Mouse (Mus musculus): ENCODE data around the gene Ugt1a9.
"Not testable (repeated sequence)": the region's sequence is repeated elsewhere in the genome, so short reads cannot be mapped to it uniquely, and the experiment has no call there.

Ugt1a9 gene

GRCm38 (mm10) chr1:88070495-88070894, at the start of gene Ugt1a9:
Gene Ugt1a9, plus strand, starts transcription at chr1:88070800.
- no peak for DNase-seq (ENCODE audit: low spot score)

GRCm38 (mm10) chr1:88025244-88025643, 45.4 kb upstream of the Ugt1a9 start:
- not testable (repeated sequence) for DNase-seq (ENCODE audit: low spot score)

DNA sequence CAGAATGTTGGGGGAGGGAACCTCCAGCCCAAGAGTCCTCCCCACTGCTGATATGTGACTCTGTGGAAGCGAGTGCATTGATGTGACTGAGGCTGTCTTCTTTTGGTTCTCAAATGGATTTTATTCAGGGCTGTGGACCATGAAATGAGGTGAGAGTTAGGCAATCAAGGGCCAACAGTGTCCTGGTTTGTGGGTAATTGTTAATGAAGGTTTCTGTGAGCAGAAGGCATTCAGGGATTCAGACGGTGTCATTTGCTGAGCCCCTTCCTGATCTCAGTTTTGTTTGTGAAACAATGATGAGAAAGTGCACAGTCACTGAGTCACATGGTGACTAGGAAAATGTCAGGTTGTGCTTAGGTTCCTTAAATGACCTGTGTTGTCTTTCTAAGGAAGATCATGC, 27.6 kb upstream of the Ugt1a9 start:
- DNase-seq (ENCODE audit: low spot score), result not testable (repeated sequence)

DNA sequence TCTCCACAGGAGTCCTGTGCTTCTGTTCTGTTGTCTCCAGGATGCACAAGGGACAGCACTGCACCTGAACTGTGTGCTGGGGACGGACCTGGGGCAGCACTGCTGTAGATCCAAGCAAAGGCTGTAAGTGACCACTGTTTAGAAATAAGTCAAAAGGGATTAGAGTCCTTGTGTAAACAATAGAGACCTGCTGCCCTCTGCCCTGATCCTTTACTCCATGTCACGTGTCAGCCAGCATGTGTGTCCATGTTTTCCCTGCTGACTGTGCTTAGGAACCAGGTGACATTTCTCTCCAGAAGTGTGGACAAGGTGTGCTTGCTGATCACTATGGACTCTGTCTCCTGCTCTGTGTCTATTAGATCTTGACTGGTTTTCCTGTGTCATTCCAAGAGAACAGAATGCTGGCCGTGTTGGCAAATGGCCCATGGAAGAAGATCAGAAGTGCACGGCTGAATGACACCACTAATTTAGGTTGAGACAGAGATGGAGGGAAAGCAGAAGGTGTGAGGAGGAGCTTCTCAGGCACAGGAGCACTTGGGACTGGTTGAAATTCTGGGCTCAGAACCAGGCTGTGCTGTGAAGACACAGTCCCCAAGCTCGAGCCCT, 25.7 kb upstream of the Ugt1a9 start:
- DNase-seq (ENCODE audit: low spot score), result not testable (repeated sequence)

- DNase-seq (ENCODE audit: low spot score), result not testable (repeated sequence)
Measured at GRCm38 (mm10) chr1:88047408-88047807, 23.2 kb upstream of the Ugt1a9 start.

DNA sequence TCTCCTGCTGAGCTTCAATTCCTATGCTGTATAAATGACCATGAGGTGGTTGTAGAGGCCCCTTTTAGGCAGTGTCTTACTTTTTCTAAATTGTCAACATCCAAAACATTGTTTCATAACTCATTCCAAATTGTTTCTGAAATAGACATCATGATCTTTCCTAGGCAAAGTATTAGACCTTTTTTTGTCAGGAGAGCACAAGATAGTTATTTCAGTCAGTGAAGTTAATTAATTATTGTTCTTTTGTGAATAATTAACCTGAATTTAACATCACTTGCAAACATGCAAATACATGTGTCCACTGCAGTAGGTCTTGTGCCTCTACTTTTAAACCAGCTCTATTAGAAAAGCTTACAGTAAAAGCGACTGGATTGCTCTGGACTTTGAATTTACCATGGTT, 15.5 kb upstream of the Ugt1a9 start, which contains the start of gene Ugt1a10:
Gene Ugt1a10 (plus strand): TSS at position 301 of the 400 bp plus-strand sequence.
- no peak for DNase-seq (ENCODE audit: low spot score)

DNA sequence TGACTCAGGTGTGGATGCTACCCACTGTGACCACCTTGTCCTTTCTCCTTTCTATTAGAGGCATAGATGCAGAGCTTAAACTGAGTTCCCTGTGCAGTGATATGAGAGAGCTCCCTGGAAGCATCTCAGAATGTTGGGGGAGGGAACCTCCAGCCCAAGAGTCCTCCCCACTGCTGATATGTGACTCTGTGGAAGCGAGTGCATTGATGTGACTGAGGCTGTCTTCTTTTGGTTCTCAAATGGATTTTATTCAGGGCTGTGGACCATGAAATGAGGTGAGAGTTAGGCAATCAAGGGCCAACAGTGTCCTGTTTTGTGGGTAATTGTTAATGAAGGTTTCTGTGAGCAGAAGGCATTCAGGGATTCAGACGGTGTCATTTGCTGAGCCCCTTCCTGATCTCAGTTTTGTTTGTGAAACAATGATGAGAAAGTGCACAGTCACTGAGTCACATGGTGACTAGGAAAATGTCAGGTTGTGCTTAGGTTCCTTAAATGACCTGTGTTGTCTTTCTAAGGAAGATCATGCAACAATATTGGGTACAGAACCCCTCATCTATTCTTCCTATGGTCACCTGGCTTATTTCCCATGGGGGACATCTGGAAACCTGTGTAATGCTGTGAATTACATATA, 4.0 kb upstream of the Ugt1a9 start:
- DNase-seq (ENCODE audit: low spot score), result not testable (repeated sequence)

- DNase-seq (ENCODE audit: low spot score), result no peak
Measured at GRCm38 (mm10) chr1:88070902-88071301, 302 bp downstream of the Ugt1a9 start.

DNA sequence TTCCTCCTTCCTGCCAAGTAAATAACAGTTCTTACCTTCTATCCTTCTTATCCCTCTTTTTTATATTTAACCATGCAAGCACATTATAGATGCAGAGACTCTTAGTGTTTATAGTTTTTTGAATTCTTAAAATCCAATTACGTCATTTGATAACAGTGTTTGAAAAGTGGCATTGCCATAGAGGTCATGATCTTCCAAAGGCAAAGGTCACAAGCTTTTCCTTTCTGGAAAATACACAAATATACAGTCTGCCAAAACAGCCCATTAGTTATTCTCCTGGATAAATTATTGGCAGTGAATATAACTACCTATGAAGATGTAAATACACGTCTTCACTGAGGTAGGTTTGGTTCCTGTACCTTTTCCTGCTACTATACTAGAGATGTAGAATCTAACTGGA, 3.9 kb downstream of the Ugt1a9 start:
- DNase-seq (ENCODE audit: low spot score), result no peak

DNA sequence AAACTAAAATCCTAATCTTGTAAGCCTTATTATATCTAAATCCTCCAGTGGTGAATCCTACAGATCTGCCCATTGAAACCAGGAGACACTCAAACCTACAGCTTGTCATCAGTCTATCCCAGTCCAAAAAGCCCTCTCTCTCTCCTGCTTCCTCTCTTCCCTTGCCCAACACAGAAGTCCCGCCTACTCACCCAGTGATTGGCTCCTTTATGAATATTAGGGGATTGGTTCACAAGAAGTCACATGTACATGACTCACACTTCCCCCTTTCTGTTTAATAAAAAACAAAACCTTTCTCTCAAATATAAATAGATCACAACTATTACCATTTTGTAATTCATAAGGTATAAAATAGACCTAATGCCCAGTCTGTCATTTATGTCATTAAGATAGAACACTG, 6.5 kb downstream of the Ugt1a9 start:
- no peak for DNase-seq (ENCODE audit: low spot score)

DNA sequence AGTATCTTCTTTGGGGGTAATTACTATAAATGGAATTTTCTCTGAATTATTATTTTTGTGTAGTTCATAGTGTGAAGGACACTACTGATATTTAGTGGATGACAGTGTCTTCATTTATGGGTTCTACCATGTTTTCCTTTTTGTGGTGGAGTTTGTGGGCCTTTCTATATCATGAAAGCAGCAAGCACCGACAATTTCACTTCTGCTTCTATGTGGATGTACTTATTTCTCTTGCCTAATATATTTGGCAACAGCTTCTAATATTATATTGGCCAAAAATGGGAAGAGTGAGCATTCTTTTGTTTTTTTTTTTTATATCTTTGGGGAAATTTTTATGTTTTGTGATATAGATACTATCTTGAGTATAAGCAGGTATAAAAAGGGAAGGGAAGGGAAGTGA, 11.1 kb downstream of the Ugt1a9 start:
- DNase-seq (ENCODE audit: low spot score), result no peak

- no peak for DNase-seq (ENCODE audit: low spot score)
Measured at GRCm38 (mm10) chr1:88086125-88086524, 15.5 kb downstream of the Ugt1a9 start.

DNA sequence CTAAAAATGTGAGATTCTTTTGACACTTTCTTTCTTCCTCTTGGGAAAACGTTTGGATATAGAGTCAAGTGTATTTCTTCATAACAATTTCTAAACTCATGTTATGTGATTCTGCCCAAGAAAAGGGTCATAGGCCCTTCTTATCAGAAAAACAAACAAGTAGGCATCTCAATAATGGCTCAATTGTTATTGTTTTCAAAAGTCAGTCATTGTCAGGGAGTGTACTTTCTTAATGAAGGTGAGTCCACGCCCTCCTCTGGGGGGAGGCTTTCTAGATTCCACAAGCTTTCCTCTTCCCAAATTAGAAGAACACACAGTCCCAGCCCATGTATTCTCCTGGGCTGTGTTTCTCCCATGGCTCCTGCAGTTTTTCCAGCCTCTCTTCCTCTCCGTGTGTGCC, 16.9 kb downstream of the Ugt1a9 start, which contains the start of gene Ugt1a8:
Gene Ugt1a8 (plus strand): TSS at position 301 of the 400 bp plus-strand sequence.
- DNase-seq (ENCODE audit: low spot score), result no peak

DNA sequence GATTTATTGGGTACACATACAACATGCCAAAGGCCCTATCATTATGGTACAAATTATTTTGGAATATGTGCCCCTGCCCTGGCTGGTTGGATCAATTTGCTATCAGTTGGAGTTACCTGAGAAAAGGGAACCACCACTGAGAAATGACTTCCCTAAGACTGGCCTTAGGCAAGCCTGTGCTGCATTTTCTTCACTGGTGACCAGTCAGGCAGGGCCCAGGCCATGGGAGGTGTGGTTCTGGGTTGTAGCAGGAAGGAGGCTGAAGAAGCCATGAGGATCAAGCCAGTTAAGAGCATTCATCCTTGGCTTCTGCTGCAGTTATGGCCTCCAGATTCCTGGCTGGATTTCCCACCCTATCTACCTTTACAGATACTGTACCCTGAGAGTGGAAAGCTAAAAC, 21.7 kb downstream of the Ugt1a9 start:
- DNase-seq (ENCODE audit: low spot score), result no peak

- DNase-seq (ENCODE audit: low spot score), result not testable (repeated sequence)
Measured at GRCm38 (mm10) chr1:88094270-88094676, 23.7 kb downstream of the Ugt1a9 start.

DNA sequence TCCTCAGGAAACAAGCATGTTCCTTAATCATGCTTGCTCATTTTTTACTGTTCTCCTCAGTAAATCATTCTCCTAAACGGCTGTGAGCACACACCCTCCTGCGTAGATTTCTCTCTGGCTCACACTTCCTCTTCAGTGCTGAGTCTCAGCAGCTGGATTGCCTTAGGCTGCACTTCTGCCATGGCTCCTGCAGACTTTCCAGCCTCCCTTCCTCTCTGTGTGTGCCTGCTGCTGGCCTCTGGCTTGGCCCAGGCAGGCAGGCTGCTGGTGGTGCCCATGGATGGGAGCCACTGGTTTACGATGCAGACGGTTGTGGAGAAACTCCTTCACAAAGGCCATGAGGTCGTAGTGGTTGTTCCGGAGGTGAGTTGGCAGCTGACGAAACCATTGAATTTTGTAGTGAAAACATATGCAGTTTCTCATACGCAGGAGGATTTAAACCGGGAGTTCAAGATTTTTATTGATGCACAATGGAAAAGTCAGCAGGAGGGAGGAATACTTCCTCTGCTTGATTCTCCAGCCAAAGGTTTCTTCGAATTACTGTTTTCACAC, 24.4 kb downstream of the Ugt1a9 start, which contains the start of gene Ugt1a7c:
Gene Ugt1a7c (plus strand): TSS at position 122 of the 552 bp plus-strand sequence.
- no peak for DNase-seq (ENCODE audit: low spot score)

DNA sequence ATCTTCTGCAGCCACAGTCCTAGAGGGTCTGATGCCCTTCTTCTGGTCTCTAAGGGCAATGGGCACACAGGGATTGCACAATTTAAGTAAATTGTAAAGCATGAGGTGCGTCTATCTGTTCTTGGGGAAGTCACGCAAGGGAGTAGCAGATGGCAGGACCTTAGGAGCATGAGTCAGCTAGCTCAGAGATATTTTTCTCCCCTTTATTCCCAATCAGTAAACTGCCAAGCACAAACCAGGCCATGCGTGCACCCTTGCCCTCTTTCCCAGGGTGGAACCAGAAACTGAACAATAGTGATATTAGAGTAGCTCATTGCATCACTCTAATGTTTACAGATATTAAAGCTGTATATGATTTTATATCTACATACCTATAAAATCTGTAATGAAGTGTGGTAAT, 27.9 kb downstream of the Ugt1a9 start:
- DNase-seq (ENCODE audit: low spot score), result not testable (repeated sequence)

DNA sequence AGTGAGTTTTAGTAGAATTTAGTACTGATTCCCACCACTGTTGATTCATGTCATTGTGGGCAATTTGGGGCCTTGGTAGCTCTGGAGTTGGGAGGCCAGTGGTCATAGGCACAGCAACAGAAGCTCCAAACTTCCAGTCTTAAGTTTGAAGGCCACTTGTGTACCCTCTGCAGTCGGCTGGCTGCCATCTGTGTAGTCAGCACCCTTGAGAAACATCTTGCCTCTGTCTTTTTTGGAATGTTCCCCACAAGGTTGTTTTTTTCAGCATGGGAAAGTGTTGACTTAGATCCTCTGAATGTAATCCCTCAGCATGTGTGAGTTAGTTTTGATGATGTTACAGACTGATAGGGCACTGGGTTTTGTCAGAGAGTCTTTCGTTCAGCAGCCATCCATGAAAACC, 29.1 kb downstream of the Ugt1a9 start:
- DNase-seq (ENCODE audit: low spot score), result not testable (repeated sequence)

DNA sequence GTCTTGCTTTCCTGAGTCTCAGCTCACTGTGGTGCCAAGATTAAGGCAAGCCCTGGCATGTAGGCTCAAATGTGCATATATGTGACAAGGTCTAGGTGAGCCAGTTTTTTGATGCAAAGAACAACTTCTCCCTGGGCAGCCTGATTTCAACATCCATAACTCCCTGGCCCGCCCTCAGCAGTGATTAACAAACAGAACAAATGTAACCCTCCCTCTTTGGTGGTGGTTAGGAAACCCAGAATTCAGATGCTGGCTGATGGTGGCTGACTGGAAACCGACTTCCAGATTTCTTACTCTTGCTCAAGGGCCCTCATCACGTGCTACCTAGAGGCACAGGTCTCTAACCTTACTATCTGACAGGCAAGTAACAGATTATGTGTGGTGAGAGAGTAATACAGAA, 32.4 kb downstream of the Ugt1a9 start, which contains the start of gene Ugt1a6b:
Gene Ugt1a6b (plus strand): TSS at position 234 of the 400 bp plus-strand sequence.
- DNase-seq (ENCODE audit: low spot score), result not testable (repeated sequence)

DNA sequence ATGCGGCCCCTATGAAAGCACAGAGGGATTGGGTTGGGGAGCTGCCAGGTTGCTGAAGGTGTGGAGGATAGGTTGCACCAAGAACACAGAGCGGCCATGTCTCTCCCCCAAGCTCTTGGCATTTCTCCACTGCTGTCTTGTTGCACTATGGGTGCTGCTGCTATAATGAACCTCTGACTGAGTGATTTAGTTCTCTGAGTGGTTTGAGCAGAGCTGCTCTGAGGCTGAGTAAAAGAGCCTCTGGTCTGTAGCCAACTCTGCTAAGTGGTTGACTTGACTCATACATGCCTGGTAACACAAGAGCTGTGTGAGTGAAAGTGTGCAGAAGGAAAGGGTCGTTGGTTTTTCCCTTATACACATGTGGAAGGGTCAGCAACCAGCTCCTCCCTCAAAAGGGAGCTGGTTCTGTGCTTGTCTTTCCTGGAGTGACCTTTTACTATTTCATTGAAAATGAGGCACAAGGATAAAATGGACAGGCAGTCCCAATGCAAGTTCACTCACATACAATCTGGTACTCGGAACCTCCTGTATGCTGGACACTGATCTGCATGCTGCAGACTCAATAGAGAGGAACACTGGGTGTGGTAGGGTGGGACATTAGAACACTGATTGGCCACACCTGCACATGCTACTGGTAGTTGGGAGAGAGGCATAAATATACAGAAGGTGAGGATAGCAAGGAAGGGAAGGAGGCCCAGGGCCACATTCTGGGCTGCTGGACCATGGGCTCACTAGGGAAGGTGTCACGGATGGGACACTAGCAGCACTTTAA, 33.3 kb downstream of the Ugt1a9 start:
- DNase-seq (ENCODE audit: low spot score), result not testable (repeated sequence)

DNA sequence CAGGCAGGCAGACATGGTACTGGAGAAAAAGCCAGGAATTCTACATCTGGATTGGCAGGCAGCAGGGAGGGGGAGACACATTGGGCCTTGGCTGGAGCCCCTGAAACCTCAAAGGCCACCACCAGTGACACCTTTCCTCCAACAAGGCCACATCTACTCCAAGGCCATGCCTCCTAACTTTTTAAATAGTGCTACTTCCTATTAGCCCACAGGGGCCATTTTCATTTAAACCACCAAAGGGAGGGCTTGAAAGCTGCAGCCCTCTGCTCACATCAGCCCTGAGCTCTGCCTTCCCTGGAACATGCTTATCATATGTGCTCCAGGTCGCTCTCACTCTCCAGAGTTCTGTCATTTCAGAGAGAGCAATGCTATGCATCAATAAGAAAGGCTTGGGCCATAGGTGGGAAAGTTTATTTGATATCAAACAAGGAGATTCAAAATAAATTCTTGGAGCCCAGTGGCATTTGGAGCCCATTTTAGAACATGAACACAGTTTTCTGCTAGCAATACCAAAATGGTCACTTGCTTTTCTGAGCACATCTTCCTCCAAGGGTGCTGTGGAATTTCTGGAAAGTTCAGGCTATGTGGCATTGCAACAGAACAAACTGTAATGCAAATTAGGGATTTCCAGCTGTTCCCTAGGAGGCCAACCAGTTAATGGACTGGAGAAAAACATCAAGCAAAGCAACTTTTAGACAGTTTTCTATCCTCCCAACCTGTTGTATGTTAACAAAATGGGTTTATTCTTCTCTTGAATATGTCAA, 34.2 kb downstream of the Ugt1a9 start:
- DNase-seq (ENCODE audit: low spot score), result no peak

DNA sequence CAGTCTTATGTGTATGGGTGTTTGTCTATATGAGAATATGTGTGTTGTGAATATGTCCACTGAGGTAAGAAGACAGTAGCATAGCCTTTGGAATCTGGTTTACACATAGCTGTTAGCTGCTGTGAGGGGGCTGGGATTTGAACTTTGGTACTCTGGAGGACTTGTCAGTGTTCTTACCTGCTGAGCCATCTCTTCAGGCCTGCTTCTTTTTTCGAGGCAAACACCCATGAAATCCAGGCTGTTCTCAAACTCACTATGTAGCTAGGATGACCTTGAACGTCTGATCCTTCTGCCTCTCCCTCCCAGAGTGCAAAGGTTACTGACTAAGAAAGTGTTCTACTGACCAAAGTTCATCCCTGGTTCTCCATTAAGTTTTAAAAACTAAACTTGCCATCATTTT, 35.1 kb downstream of the Ugt1a9 start:
- no peak for DNase-seq (ENCODE audit: low spot score)
